Mouse (Mus musculus): ENCODE measurements around the gene Ttc38.
"Not testable (repeated sequence)": the region's sequence is repeated elsewhere in the genome, so short reads cannot be mapped to it uniquely, and the experiment has no call there.

The Ttc38 gene

GRCm38 (mm10) chr15:85826676-85827075 is 5.4 kb upstream of the Ttc38 start:
- DNase-seq: no peak

DNA sequence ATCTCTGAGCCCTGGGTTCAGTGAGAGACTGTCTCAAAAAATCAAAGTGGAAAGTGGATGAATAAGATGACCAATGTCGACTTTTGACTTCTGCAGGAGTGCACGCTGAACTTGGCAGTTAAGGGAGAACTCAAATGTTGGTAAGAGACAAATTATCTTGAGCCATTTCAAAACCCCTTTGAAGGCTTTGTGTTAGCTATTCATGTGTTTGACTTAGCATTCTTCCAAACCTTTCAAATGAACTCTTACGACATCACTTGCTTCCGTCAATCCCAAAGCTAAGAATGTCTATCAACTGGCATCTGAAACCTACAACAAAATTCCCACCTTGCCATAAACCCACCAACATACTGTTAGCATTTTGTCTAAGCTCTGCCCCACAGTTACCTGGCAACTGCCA is 4.0 kb upstream of the Ttc38 start:
- DNase-seq: no peak

GRCm38 (mm10) chr15:85829470-85829869 is 2.6 kb upstream of the Ttc38 start:
- no peak for DNase-seq

DNA sequence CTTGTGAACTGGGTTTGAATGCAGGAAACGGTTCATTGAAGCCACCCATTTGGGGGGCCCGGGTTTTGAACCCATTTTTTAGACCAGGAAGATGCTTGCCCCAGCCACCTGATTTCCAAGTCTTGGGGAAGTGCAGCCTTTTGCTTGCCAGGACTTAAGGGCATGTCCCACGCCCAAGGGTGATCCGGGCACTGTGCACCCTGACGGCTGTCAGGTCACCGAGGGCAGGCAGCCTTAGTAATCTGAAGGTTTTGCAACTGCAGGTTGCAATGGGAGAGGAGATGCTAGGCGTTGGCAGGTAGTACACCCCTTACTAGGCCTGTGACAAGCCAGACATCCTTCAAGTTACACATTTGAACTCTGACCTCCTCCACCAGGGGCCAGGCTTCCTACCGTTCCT is 493 bp downstream of the Ttc38 start:
- DNase-seq: no peak

DNA sequence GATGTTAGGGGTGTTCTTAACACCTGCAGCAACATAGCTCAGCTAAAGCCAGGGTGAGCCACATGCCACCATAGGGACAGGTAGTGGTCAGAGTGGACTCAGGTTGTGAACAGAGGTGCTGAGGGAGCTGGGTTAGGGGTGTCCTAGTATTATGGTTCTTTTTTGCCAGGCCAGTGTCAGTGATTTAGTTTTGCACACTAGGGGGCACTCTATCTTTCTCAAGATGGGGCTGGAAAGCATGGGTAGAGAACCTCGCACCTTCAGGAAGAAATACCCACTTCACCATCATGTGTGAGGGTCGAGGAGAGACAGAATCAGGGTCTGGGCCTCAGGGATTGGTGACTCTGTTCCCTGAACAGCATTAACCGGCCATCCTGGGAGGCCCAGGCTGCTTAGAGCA is 3.2 kb downstream of the Ttc38 start:
- no peak for DNase-seq

GRCm38 (mm10) chr15:85836887-85837286 is 4.8 kb downstream of the Ttc38 start:
- no peak for DNase-seq

- DNase-seq: no peak
These were observed 8.9 kb downstream of the Ttc38 start for GRCm38 (mm10) chr15:85840983-85841382.

- no peak for DNase-seq
These were observed 9.8 kb downstream of the Ttc38 start for GRCm38 (mm10) chr15:85841796-85842360.

- peak; percentile 49 to 64 for DNase-seq
These were observed 13.0 kb downstream of the Ttc38 start for GRCm38 (mm10) chr15:85845071-85845470.

DNA sequence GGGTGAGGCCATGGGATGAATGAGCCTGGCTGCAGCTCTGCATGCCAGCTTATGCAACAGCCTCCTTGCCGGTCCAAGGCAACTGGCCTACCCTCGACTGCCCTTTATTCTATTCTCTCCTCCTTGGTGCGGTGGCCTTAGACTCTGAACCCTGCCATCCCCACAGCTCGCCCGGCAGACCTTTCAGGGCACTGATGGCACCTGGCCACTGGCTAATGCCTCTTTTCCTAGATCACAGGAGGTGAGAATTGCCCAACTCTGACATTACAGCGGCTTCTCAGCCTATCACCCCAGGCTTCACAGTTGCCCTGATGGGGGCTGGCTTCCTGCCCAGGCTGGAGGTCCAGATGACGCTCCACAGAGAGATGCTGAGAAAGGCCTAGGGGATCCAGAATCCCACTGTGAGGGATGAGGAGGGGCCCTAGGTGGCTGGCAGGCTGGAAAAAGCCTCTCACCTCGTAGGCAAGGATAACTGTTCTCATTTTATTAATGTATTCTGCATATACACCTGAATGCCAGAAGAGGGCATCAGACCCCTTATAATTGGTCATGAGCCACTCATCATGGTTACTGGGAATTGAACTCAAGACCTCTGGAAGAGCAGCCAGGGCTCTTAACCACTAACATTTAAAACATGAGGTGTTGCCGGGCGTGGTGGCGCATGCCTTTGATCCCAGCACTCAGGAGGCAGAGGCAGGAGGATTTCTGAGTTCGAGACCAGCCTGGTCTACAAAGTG is 19.7 kb downstream of the Ttc38 start:
- DNase-seq: peak in 1 of 2 experiments; percentile 29

DNA sequence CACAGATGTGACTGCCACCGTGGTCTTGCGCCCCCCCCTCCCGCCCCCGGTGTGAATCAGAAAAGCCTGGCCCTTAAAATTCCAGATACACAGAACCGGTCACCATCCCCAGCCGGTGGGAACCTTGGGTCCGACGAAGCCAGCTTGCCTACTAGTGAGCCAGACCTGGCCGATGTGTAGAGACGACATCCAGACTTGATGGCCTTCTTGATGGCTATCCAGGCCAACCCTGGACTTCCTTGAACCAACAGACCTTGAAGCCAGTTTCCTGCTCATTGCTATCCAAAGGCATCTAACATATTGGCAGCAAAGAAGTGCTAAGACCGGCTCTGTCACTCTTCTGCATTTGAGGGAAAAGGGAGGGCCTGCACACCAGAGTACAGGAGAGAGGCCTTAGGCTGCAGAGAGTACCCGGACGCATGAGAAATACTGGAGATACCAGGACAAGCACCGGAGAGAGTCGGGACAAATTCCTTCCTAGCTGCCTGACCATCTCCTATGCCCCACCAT is 26.9 kb downstream of the Ttc38 start:
- DNase-seq: peak in 1 of 2 experiments; percentile 23

DNA sequence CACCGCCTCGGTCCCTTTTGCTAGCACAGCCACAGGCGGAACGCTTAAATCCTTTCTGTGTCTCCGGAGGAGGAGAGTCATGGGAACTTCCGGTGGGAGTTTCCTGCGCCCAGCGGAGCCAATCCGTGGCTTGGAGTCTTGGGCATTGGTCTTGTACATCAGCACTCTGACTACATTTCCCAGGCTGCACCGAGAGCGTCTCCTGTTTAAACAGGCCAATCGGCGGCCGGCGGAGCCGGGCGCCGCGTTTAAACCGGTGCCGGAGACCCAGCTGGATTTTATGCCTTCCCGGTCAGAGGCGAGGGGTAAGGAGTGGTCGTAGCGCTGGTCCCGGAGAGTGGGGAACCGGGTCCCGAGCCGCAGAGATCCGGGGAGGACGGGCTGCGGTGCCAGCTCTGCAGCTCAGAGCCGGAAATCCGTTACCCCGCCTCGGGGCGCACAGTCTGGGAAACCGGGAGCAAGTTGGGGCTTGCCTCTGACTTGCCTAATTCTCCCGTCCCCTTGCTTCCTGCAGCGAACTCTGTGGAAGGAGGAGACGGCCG is 27.5 kb downstream of the Ttc38 start, which contains the start of gene Gtse1:
TSS of gene Gtse1 (plus strand) at position 256 of the 542 bp plus-strand sequence.
- peak; percentile 92 to 98 for DNase-seq

- not testable (repeated sequence) for DNase-seq
These were observed 33.8 kb downstream of the Ttc38 start for GRCm38 (mm10) chr15:85865913-85866312.

GRCm38 (mm10) chr15:85867696-85868095 is 35.6 kb downstream of the Ttc38 start:
- peak; percentile 76 to 79 for DNase-seq

- DNase-seq: no peak
These were observed 45.2 kb downstream of the Ttc38 start for GRCm38 (mm10) chr15:85877336-85877735.

DNA sequence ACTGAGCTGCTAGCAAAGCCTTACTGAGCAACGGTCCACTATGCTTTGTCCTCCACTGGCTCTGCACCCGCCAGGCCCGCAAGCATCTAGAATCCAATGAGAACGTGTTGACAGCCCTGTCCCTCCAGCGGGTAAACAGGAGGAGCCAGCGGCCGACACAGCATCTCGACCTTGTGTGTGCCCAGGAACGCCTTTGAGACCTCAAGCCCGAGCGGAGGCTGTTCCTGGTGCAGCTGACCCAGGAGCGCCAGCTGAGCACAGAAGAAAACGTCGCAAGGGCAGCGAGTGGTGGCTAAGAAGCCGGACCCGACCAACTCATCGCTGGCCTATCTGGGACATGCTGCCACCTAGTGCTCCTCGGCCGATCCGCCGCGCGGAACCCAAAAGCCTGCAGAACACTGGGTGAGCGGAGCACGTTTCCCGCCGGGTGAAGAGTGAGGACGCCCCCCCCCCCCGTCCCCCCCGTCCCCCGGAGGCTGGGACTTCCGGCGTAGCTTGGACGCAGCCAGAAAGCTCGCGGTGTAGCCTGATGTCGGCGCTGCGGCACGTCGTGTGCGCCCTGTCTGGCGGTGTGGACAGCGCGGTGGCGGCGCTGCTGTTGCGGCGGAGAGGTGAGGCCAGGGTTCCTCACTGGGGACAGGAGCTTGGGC is 46.9 kb downstream of the Ttc38 start, which contains the start of gene Trmu:
TSS of gene Trmu (plus strand) at position 465 of the 650 bp plus-strand sequence.
- DNase-seq: peak; percentile 92

DNA sequence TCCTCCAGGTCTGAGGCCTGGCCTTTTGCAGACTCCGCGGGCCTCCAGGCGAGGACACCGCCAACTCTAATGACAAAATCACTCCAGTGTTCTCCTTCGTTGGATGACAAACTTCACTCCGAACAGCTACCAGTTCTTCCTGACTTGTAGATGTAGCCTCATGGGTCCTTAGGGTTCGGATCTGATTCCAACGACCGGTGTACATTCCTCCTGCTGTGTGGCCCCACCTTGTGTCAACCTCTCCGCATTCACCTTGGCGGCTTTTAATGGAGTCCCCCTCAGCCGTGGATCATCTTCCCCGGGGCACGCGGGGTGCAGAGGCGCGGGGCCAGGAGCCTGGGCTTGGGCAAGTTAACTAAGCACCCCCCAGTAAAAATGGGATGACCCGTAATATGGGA is 47.4 kb downstream of the Ttc38 start:
- peak in 1 of 2 experiments; percentile 42 for DNase-seq

- no peak for DNase-seq
These were observed 53.5 kb downstream of the Ttc38 start for GRCm38 (mm10) chr15:85885606-85886005.

DNA sequence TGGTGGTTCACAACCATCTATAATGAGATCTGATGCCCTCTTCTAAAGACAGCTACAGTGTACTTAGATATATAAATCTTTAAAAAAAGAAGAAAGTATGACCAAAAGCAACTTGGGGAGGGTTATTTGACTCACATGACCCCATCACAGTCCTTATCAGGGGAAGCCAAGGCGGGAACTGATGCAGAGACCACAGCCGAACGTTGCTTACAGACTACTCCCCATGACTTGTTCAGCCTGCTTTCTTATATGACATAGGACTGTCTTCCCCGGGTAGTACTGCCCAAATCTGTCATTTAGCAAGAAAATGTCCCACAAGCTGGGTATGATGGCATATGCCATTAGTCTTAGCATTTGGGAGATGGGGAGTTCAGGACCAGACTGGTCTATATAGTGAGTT is 57.1 kb downstream of the Ttc38 start:
- no peak for DNase-seq

GRCm38 (mm10) chr15:85891971-85892370 is 59.9 kb downstream of the Ttc38 start:
- peak; percentile 43 for DNase-seq

GRCm38 (mm10) chr15:85892498-85893118 is 60.5 kb downstream of the Ttc38 start:
- no peak for DNase-seq

DNA sequence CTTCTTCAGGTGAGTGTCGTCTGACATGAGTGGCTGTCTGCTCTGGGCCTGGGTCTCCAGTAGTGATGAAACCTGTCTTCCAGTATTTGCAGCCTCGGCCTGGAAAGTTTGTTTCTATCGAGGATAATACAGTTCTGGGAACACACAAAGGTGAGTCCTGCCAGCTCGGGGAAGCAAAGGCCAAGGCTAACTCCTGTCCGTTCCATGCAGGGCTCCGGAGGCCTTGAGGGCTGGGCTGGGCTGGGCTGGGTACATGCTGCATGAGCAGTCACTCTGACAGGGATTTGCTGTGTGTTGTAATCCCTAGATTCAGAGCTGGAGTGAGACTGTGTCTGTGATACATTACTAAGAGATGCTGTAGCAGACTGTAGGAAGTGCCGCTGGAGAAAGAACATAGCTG is 61.8 kb downstream of the Ttc38 start:
- DNase-seq: no peak

GRCm38 (mm10) chr15:85896284-85896683 is 64.2 kb downstream of the Ttc38 start:
- peak; percentile 83 to 84 for DNase-seq

Measured in cerebellum, adult 18-20 months (tissue).